Mouse (Mus musculus) bone marrow, adult 2 months (tissue): Measurements from ENCODE around the gene Rrp1b.
"Not testable (repeated sequence)": the region's sequence is repeated elsewhere in the genome, so short reads cannot be mapped to it uniquely, and the experiment has no call there.

Source experiments
- CTCF ChIP-seq: fragments of 200-500 bp; IDR thresholded peaks from 2 replicates; pipeline ENCODE4 v1.5.1; 2011; ENCODE audit warnings: low read length, control low read depth; ENCODE audit not compliant: control insufficient read depth, insufficient read depth
- POLR2A ChIP-seq: fragments of 200-500 bp; IDR thresholded peaks from 2 replicates; pipeline ENCODE4 v1.6.1; 2011; ENCODE audit warnings: low read depth, mild to moderate bottlenecking, control low read depth, low read length, borderline replicate concordance; ENCODE audit not compliant: control insufficient read depth

GRCm38 (mm10) chr17:32108320-32109011 lies 72.6 kb downstream of the Rrp1b start:
- TF ChIP-seq POLR2A, CTCF: not testable (repeated sequence)
